Mouse (Mus musculus) adrenal gland, adult 18-20 months (tissue): ENCODE measurements at regions not wholly inside any gene's neighbourhood (a gene's known extent, or its start where the extent isn't known, plus 50 kb on each side); places are given as distances from the start of the nearest gene placed in this dataset.
A peak's percentile ranks its signal among the peaks of the same experiment; 100 is the strongest.

Experiments used
- DNase-seq, 2 experiments: peaks; one replicate each; pipeline ENCODE4 v3.0.0; 2021 to 2022; ENCODE audit warnings: low spot score in 2 of 2

GRCm38 (mm10) chr13:107329348-107329747 lies 307.4 kb upstream of the Kif2a start:
- DNase-seq, result no peak

GRCm38 (mm10) chr13:107325707-107326495 lies 304.0 kb upstream of the Kif2a start:
- DNase-seq, result peak; percentile 48 to 68

DNA sequence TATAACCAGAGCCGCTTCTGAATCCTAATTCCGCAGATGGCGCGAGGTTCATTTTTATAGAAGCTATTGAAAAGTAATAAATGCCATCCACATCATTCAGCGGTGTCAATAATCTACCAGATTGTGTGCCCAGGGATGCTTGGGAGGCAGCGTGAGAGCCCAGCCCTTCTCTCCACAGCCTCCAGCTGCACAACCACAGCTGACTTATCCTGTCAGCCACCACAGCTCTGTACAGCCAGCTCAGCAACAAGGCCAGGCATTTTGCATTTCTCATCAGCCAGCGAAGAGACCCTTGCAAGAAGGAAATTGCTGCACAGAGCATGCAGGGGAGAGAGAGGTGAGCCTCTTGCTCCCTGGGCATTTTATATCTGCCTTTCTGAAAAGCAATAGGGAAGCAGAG lies 292.8 kb upstream of the Kif2a start:
- no peak for DNase-seq

GRCm38 (mm10) chr13:107308958-107309639 lies 287.2 kb upstream of the Kif2a start:
- no peak for DNase-seq

DNA sequence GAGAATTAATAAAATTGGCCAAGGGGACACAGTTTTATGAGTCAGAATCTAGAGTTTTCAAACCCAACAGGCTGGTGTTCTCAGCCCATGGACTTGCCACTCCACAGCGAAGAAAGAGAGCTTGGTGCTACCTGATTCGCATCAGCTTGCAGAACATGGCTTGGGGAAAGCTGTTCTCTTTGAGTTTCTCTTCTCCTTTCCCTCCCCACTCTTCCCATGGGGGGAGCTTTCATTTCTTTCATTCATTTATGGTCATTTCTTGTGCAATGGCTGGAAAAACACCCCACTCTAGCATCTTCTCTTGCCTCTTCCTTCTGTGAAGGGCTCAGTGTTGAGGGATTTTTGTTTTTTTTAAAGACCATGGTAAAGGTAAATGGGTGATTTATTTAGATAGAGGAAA lies 286.5 kb upstream of the Kif2a start:
- no peak for DNase-seq

DNA sequence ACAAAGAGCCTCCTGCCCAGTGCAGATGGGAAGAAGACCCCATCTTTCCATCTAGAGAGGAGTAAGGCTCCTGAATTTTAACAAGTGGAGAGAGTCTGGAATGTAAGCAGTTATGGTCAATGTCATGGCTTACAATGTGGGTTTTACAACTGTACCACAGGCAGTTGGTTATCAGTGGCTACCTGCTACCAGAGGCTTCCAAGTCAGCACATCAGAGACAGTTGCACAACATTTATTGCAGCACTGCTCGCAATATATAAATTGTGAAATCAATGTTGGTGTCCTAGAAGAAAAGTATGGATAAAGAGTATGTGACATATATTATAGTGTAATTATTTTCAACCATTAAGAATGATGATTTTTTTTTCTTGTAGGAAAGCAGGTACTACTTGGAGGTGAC lies 285.0 kb upstream of the Kif2a start:
- no peak for DNase-seq

DNA sequence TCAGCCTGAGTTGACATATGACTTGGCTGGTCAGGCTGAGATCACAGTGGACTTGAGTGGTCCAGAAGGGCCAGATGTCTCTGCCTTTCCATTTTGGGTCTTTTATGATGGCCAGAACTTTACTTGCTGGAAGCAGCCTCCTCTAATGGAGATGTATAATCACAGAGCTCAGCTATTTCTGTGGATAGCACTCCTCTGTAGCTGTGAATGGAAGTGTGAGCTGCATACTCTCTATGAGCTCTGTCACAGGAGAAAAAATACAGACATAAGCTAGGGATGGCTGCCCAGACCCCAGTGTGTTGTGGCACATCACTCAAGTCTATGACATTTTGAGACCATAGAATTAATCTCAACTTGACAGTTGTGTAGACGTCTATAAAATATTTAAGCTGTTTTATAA lies 284.3 kb upstream of the Kif2a start:
- no peak for DNase-seq

- no peak for DNase-seq
Measured at GRCm38 (mm10) chr13:107305738-107306137, 283.8 kb upstream of the Kif2a start.

- no peak for DNase-seq
Measured at GRCm38 (mm10) chr13:107303878-107304277, 282.0 kb upstream of the Kif2a start.

GRCm38 (mm10) chr13:107303322-107303721 lies 281.4 kb upstream of the Kif2a start:
- DNase-seq, result no peak

DNA sequence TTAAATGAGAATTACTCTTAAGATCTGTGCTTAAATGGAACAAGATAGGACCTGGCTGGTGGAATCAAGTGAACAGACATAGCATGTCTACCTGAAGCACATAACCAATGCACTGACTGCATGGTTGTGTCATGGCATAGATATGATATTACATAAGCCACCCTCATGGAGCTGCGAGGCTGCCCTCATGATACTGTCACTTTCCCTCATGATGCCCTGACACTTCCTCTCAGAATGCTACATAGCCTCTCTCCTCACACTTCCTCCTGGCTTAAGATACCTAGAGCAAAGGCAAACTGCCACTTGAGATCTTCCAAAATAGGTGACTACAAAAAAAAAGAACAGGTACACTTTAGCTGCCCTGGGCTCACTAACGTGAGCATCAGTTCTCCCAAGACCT lies 278.9 kb upstream of the Kif2a start:
- DNase-seq, result no peak

- DNase-seq, result no peak
Measured at GRCm38 (mm10) chr13:107264581-107264980, 242.7 kb upstream of the Kif2a start.

DNA sequence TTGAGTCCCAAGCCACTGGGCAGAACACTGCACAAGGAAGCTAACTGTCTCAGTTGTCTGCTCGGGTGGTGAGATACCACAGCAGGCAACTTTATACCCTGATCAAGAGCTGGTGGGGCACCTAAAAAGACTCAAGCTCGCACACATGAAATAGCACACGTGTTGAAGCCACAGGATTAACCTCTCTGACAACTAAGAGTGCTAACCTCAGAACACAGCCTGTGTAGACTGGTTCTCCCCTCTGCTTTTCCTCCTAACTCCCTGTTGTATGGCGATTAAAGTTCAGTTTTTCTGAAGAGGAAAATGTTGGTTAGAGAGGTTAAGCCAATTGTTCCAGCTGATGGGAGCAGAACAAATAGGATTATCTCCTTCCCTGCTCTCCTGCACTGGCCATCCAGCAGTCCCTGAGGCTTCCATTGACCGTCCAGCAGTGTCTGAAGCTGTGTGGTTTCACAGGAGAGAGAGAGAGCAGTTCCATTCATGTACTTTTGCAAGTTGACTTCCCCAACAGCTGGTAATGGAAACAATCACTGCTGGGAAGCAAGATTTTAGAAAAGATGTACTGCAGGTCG lies 239.6 kb upstream of the Kif2a start:
- DNase-seq, result no peak

- DNase-seq, result no peak
Measured at GRCm38 (mm10) chr13:107260274-107260673, 238.3 kb upstream of the Kif2a start.

- DNase-seq, result no peak
Measured at GRCm38 (mm10) chr13:107247792-107248505, 226.0 kb upstream of the Kif2a start.

DNA sequence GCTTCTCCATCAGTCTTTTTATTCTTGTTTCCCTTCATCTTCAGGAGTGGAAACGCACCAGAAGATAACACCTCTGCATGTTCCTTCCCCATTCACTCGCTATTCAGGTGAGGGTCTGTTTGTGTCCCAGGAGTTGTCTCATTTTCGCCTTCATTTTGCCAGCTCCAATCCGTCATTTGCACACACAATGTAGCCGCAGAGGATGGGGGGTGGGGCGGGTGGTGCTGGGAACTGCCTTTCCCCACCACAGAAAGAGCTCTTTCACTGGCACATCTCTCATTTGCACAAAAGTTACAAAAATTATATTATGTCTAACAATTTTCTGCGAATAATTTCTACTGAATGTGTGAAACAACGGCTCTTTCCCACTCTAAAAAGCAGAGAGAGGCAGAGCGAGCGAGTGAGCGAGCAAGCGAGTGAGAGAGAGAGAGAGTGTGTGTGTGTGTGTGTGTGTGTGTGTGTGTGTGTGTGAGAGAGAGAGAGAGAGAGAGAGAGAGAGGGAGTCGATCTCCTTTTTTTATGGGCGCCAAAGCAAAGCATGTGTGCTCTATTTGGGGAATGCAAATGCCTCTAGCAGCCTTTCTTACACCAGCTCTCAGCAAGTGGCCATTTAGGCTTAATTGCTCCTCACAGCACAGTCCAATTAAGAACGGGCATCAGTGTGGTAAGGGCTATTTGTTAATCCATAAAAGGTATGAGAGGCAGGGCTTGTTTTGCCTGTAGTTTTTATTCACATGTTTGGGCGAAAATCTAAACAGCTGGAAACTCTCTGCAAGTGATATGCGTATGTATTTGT lies 225.2 kb upstream of the Kif2a start:
- DNase-seq, result no peak

GRCm38 (mm10) chr13:107244173-107244572 lies 222.2 kb upstream of the Kif2a start:
- no peak for DNase-seq

DNA sequence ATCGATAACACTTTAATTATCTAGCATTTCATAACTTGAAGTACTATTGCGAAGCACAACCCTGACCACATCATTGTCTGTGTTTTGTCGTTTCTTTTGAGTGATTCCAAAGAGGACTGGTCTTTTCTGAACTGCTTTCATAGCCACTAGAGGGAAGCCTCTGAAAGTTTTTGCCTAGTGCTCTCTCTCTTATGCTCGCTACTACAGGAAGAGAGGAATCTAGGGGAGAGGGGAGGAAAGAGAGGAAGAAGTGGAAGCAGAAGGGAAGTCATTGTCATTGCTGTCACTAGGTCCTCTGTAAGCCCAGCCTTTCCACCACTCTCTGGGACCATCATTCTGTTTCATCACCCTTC lies 217.1 kb upstream of the Kif2a start:
- DNase-seq, result no peak

GRCm38 (mm10) chr13:107238364-107239034 lies 216.6 kb upstream of the Kif2a start:
- no peak for DNase-seq

GRCm38 (mm10) chr13:107219456-107219855 lies 197.5 kb upstream of the Kif2a start:
- DNase-seq, result no peak
